Mouse (Mus musculus) CD8-positive naive resting alpha-beta T cell, adult 57 days (primary cell): Measurements from ENCODE around the gene Mrpl27. TPM values are rescaled to one million over a fixed set of nuclear protein-coding genes. Genes with fewer than 3 reads are reported as not detected.

Source experiments
- total RNA-seq: library from RNA; stranded (reverse); gene quantifications from one replicate; pipeline ENCODE4 v1.2.4, GENCODE M21; 2023

Mrpl27 gene
- 21.0 TPM for total RNA-seq

GRCm38 (mm10) chr11:94653663-94654436, at the start of gene Mrpl27, which contains the start of gene Eme1:
Gene Mrpl27 (plus strand): TSS chr11:94653767.
Gene Eme1 (minus strand): TSS chr11:94653964.

DNA sequence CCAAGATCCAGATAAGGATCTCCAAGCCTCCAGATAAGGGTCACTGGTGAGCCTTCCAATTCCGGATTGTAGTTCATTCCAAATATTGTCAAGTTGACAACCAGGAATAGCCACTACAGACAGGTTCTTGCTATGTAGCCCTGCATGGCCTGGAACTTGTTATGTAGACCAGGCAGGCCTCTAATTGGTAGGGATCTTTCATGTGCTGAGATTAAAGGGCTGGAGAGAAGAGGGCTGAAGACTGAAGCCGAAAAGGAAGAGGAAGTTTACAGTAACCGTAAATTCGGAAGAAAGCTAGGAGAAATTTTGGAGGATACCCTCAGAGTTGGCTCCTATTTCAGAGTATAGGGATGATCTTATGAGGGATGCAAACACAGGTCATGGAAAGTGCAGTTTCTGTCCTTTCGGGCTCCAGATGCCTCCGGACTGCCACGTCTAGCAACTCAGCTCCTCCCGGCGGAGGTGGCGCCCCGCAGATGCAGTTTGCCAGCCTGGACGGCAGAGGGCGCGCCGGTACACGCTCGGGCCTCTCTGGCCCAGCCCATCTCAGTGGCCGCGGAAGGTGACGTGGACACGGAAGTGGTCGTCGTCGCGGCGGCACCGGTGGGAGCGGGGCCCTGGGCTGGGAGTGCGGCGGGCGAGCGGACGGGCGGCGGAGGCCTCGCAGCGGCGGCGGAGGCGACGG, 24.2 kb upstream of the Mrpl27 start, which contains the start of gene Lrrc59:
Gene Lrrc59, plus strand, starts transcription at position 569 of the 685 bp plus-strand sequence.

GRCm38 (mm10) chr11:94676754-94677606, 23.4 kb downstream of the Mrpl27 start, which contains the start of gene Xylt2:
Gene Xylt2 (minus strand): TSS chr11:94677515.

GRCm38 (mm10) chr11:94704472-94704871, 50.9 kb downstream of the Mrpl27 start, which contains the start of gene Gm11541:
Gene Gm11541 (minus strand): TSS chr11:94704499.

Other genes with a start within 250 kb of the Mrpl27 start
- not detected for gene Cacna1g, start 179.6 kb upstream of the Mrpl27 start, total RNA-seq
- not detected for gene Spata20, start 167.6 kb upstream of the Mrpl27 start, total RNA-seq
- not detected for gene Epn3, start 153.8 kb upstream of the Mrpl27 start, total RNA-seq
- not detected for gene Mycbpap, start 132.0 kb upstream of the Mrpl27 start, total RNA-seq
- gene Rsad1, start 104.5 kb upstream of the Mrpl27 start, total RNA-seq, result 5.4 TPM
- not detected for gene Chad, start 88.7 kb upstream of the Mrpl27 start, total RNA-seq
- gene Acsf2, start 51.9 kb upstream of the Mrpl27 start, total RNA-seq, result 27.1 TPM
- 55.8 TPM for gene Lrrc59, start 24.0 kb upstream of the Mrpl27 start, total RNA-seq
- gene Eme1, start 197 bp downstream of the Mrpl27 start, total RNA-seq, result 1.4 TPM
- gene Xylt2, start 23.7 kb downstream of the Mrpl27 start, total RNA-seq, result 42.7 TPM
- gene Gm11541, start 50.7 kb downstream of the Mrpl27 start, total RNA-seq, result not detected
- not detected for gene Cdc34b, start 88.0 kb downstream of the Mrpl27 start, total RNA-seq
- gene Tmem92, start 128.9 kb downstream of the Mrpl27 start, total RNA-seq, result not detected